Mouse (Mus musculus): ENCODE measurements at regions not wholly inside any gene's neighbourhood (a gene's known extent, or its start where the extent isn't known, plus 50 kb on each side); places are given as distances from the start of the nearest gene placed in this dataset.
"Not testable (repeated sequence)": the region's sequence is repeated elsewhere in the genome, so short reads cannot be mapped to it uniquely, and the experiment has no call there.

- Histone ChIP-seq H3K27me3 (ENCODE audit: insufficient read depth, low read length) (no peaks in the 10 kb centered on the region), H3K4me2 (no peak overlapping the region), H3K27ac (ENCODE audit: low read depth) (no peak overlapping the region), H3K9ac (no peak overlapping the region), H3K4me1 (ENCODE audit: insufficient read depth) (peaks cover 13% of the 10 kb centered on the region; the same call in 1 of the 2 replicates), H3K36me3 (ENCODE audit: insufficient read depth) (no peaks in the 10 kb centered on the region), H3K4me3 (ENCODE audit: low read depth, low read length) (no peak overlapping the region), H3K9me3 (ENCODE audit: low read depth, low read length) (no peaks in the 10 kb centered on the region)
- ATAC-seq (ENCODE audit: insufficient read depth) = no peak
- WGBS = 76% methylated on average over 3 of the region's 3 CpGs
- no peak for TF ChIP-seq CTCF (IDR thresholded peaks at IDR 0.05; ENCODE audit: low read depth)
- no peak for DNase-seq
Observed at GRCm38 (mm10) chr13:107795516-107795915, 248.7 kb upstream of the Smim15 start.

- H3K27me3 ChIP-seq (ENCODE audit: insufficient read depth, low read length) = no peaks in the 10 kb centered on the region
- ATAC-seq (ENCODE audit: insufficient read depth) = peak; percentile 38; the same call in 1 of the 2 replicates
- TF ChIP-seq CTCF (IDR thresholded peaks at IDR 0.05; ENCODE audit: low read depth) = no peak
- no peak for DNase-seq
- H3K4me1 ChIP-seq (ENCODE audit: insufficient read depth) = no peaks in the 10 kb centered on the region; the same call in 1 of the 2 replicates
- H3K9me3 ChIP-seq (ENCODE audit: low read depth, low read length) = no peaks in the 10 kb centered on the region
- WGBS = 79% methylated on average over 9 of the region's 9 CpGs
- no peak overlapping the region for H3K4me3 ChIP-seq (ENCODE audit: low read depth, low read length)
- H3K36me3 ChIP-seq (ENCODE audit: insufficient read depth) = peaks cover 4% of the 10 kb centered on the region; the same call in 1 of the 2 replicates
- H3K4me2 ChIP-seq = no peak overlapping the region
- no peak overlapping the region for H3K9ac ChIP-seq
- no peak overlapping the region for H3K27ac ChIP-seq (ENCODE audit: low read depth)
Observed at GRCm38 (mm10) chr13:107791770-107792169, 252.5 kb upstream of the Smim15 start.

DNA sequence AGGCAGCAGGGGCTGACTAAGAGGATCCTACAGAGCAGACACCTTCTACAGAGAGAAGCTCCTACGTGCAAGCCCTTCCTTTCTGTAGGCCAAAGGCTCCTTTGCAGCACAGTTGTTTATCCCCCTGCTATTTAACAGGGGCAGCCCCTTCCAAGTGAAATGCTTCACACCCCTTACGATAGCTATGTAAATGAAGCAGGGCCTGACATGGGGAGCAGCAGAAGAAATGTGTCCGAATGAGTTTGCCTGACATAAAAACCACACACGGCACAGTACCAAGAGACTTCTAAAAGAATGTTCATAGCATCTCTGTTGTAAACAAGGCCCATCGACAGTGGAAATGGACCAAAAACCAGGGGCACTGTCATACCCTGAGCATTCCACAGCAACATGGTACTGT, 259.3 kb upstream of the Smim15 start:
- WGBS = 56% methylated on average over 5 of the region's 5 CpGs
- Histone ChIP-seq H3K36me3 (ENCODE audit: insufficient read depth) (peaks cover 4% of the 10 kb centered on the region; the same call in 1 of the 2 replicates), H3K9me3 (ENCODE audit: low read depth, low read length) (no peaks in the 10 kb centered on the region), H3K4me2 (no peak overlapping the region), H3K9ac (no peak overlapping the region), H3K4me3 (ENCODE audit: low read depth, low read length) (no peak overlapping the region), H3K4me1 (ENCODE audit: insufficient read depth) (no peaks in the 10 kb centered on the region; the same call in 1 of the 2 replicates), H3K27ac (ENCODE audit: low read depth) (no peak overlapping the region), H3K27me3 (ENCODE audit: insufficient read depth, low read length) (no peaks in the 10 kb centered on the region)
- no peak for DNase-seq
- no peak for TF ChIP-seq CTCF (IDR thresholded peaks at IDR 0.05; ENCODE audit: low read depth)
- ATAC-seq (ENCODE audit: insufficient read depth) = no peak

DNA sequence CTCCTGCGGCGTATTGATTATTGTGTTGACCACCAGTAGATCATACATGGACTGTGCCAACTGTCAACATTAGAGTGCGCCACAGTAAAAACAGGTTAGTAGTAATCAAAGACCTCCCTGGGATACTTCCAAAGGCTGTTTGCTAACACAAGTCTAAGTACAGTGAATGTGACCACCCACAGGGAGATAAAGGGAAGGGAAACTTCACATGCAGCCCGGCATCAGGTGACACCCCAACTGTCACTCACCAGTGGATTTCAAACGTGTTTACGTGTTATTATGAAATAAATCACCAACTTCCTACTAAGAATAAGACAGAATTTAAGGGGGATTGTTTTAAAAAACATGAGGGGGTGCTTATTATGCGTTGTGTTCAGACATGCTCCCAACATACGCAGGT, 262.5 kb upstream of the Smim15 start:
- H3K4me2 ChIP-seq = no peak overlapping the region

DNA sequence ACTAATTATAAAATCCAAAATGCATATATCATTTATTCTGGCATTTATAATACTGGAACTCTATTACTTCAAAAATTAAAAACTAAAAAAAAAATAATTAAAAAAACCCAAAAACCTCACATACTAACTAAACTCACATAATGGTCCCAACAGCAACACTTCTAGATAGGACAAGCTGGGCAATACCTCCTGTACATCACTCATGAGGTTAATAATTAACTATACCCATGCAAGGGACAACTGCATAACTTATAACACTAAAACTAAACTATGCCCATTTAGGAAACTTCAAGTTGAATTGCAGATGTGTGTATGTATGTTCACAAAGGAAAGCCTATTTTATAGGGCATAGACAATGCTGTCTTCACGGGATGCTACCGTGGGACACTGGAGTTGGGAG, 263.0 kb upstream of the Smim15 start:
- Histone ChIP-seq H3K4me3 (ENCODE audit: low read depth, low read length) (no peak overlapping the region), H3K9me3 (ENCODE audit: low read depth, low read length) (no peaks in the 10 kb centered on the region), H3K36me3 (ENCODE audit: insufficient read depth) (no peaks in the 10 kb centered on the region), H3K4me2 (no peak overlapping the region), H3K27me3 (ENCODE audit: insufficient read depth, low read length) (no peaks in the 10 kb centered on the region), H3K27ac (ENCODE audit: low read depth) (no peak overlapping the region), H3K9ac (no peak overlapping the region), H3K4me1 (ENCODE audit: insufficient read depth) (no peaks in the 10 kb centered on the region)
- TF ChIP-seq CTCF (IDR thresholded peaks at IDR 0.05; ENCODE audit: low read depth) = no peak
- DNase-seq (no peak), ATAC-seq (ENCODE audit: insufficient read depth) (no peak)
- 96% methylated on average over 2 of the region's 2 CpGs for WGBS

More for the DNA sequence above, 262.5 kb upstream of the Smim15 start:
- no peak for ATAC-seq (ENCODE audit: insufficient read depth)
- Histone ChIP-seq H3K27me3 (ENCODE audit: insufficient read depth, low read length) (no peaks in the 10 kb centered on the region), H3K4me1 (ENCODE audit: insufficient read depth) (no peaks in the 10 kb centered on the region), H3K9me3 (ENCODE audit: low read depth, low read length) (no peaks in the 10 kb centered on the region), H3K36me3 (ENCODE audit: insufficient read depth) (no peaks in the 10 kb centered on the region), H3K4me3 (ENCODE audit: low read depth, low read length) (no peak overlapping the region), H3K9ac (no peak overlapping the region), H3K27ac (ENCODE audit: low read depth) (no peak overlapping the region)
- 82% methylated on average over 8 of the region's 8 CpGs for WGBS
- no peak for TF ChIP-seq CTCF (IDR thresholded peaks at IDR 0.05; ENCODE audit: low read depth)
- DNase-seq = no peak

GRCm38 (mm10) chr13:107779591-107779990, 264.7 kb upstream of the Smim15 start:
- 91% methylated on average over 4 of the region's 4 CpGs for WGBS
- Histone ChIP-seq H3K36me3 (ENCODE audit: insufficient read depth) (no peaks in the 10 kb centered on the region), H3K4me2 (no peak overlapping the region), H3K27me3 (ENCODE audit: insufficient read depth, low read length) (no peaks in the 10 kb centered on the region), H3K27ac (ENCODE audit: low read depth) (no peak overlapping the region), H3K4me3 (ENCODE audit: low read depth, low read length) (no peak overlapping the region), H3K9ac (no peak overlapping the region), H3K9me3 (ENCODE audit: low read depth, low read length) (no peaks in the 10 kb centered on the region), H3K4me1 (ENCODE audit: insufficient read depth) (no peaks in the 10 kb centered on the region)
- ATAC-seq (ENCODE audit: insufficient read depth) = no peak
- no peak for TF ChIP-seq CTCF (IDR thresholded peaks at IDR 0.05; ENCODE audit: low read depth)
- no peak for DNase-seq

DNA sequence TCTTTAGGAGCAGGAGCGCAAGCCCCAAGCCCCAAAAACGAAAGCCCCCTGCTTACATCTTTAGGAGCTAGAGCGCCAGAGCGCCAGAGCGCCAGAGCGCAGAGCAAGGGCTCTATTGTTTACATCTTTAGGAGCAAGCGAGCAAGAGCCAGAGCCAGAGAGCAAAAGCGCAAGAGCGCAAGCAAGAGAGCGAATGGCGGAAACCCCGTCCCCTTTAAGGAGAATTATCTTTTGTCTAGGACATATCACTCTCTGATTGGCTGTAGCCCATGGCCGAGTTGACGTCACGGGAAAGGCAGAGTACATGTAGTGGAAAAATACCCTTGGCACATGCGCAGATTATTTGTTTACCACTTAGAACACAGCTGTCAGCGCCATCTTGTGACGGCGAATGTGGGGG, 269.7 kb upstream of the Smim15 start:
- H3K9ac ChIP-seq; H3K36me3 ChIP-seq (ENCODE audit: insufficient read depth); H3K9me3 ChIP-seq (ENCODE audit: low read depth, low read length); DNase-seq; H3K4me1 ChIP-seq (ENCODE audit: insufficient read depth); H3K27ac ChIP-seq (ENCODE audit: low read depth); H3K4me3 ChIP-seq (ENCODE audit: low read depth, low read length); ATAC-seq (ENCODE audit: insufficient read depth); H3K27me3 ChIP-seq (ENCODE audit: insufficient read depth, low read length); H3K4me2 ChIP-seq: not testable (repeated sequence)
- 97% methylated on average over 19 of the region's 19 CpGs for WGBS

GRCm38 (mm10) chr13:107767262-107767624, 277.0 kb upstream of the Smim15 start:
- ATAC-seq (ENCODE audit: insufficient read depth) (no peak), DNase-seq (no peak)
- H3K9ac ChIP-seq = no peak overlapping the region
- WGBS = 79% methylated on average over 2 of the region's 2 CpGs
- no peaks in the 10 kb centered on the region for H3K4me1 ChIP-seq (ENCODE audit: insufficient read depth)
- H3K4me3 ChIP-seq (ENCODE audit: low read depth, low read length) = no peak overlapping the region
- peaks cover 15% of the 10 kb centered on the region for H3K36me3 ChIP-seq (ENCODE audit: insufficient read depth)
- no peak for TF ChIP-seq CTCF (IDR thresholded peaks at IDR 0.05; ENCODE audit: low read depth)
- H3K9me3 ChIP-seq (ENCODE audit: low read depth, low read length) = no peaks in the 10 kb centered on the region
- H3K27me3 ChIP-seq (ENCODE audit: insufficient read depth, low read length) = no peaks in the 10 kb centered on the region
- H3K4me2 ChIP-seq = no peak overlapping the region
- H3K27ac ChIP-seq (ENCODE audit: low read depth) = no peak overlapping the region

All from lung, embryonic 14.5 days (tissue).